In genomic region chr5:100158301-100158700, GRCm38 (mm10) we compare ENCODE assay signal across 8 mouse cellular contexts. TPM values are rescaled to one million over a fixed set of nuclear protein-coding genes. Genes with fewer than 3 reads are reported as not detected.
DNase-seq lines count a peak whose midpoint lies in the region; ATAC-seq and TF ChIP-seq lines count a peak whose summit lies in the region.

No protein-coding gene starts in this region.

- WGBS in forebrain, embryonic 12.5 days: 17% methylated on average over 13 of the region's 13 CpGs
- 10% methylated on average over 13 of the region's 13 CpGs for WGBS in neural tube, embryonic 15.5 days

- H3K4me2 ChIP-seq in forebrain, embryonic 12.5 days: peak overlapping the region; percentile 99
- peak overlapping the region; percentile 93 for H3K4me2 ChIP-seq in neural tube, embryonic 15.5 days

- no peaks in the 10 kb centered on the region for H3K9me3 ChIP-seq in forebrain, embryonic 12.5 days
- H3K9me3 ChIP-seq in neural tube, embryonic 15.5 days (replicated peaks): no peaks in the 10 kb centered on the region

- peak overlapping the region; percentile 85 for H3K9ac ChIP-seq in forebrain, embryonic 12.5 days
- H3K9ac ChIP-seq in neural tube, embryonic 15.5 days (replicated peaks): peak overlapping the region; percentile 79

- DNase-seq in testis, postnatal 14 days (ENCODE audit: low spot score): no peak
- DNase-seq in kidney, postnatal 14 days: peak; percentile 27
- no peak for DNase-seq in adrenal gland, postnatal 25 days
- DNase-seq in thymus, postnatal 4 days: no peak
- no peak for DNase-seq in layer of hippocampus, adult 8-10 months (ENCODE audit: low spot score in 2 of 2)

- peak overlapping the region; percentile 76 for H3K4me3 ChIP-seq in testis, adult 2 months (ENCODE audit: control insufficient read depth, low read depth, low read length)
- peak overlapping the region; percentile 85 for H3K4me3 ChIP-seq in forebrain, embryonic 12.5 days (replicated peaks)
- peak overlapping the region; percentile 86 for H3K4me3 ChIP-seq in neural tube, embryonic 15.5 days (replicated peaks)

- no peaks in the 10 kb centered on the region for H3K27me3 ChIP-seq in testis, adult 2 months (ENCODE audit: control insufficient read depth, insufficient read depth, low read length)
- peaks cover 42% of the 10 kb centered on the region for H3K27me3 ChIP-seq in forebrain, embryonic 12.5 days
- no peaks in the 10 kb centered on the region for H3K27me3 ChIP-seq in neural tube, embryonic 15.5 days (replicated peaks)

- peaks cover 5% of the 10 kb centered on the region for H3K4me1 ChIP-seq in testis, adult 2 months (ENCODE audit: control insufficient read depth, insufficient read depth, low read length)
- peaks cover 14% of the 10 kb centered on the region for H3K4me1 ChIP-seq in forebrain, embryonic 12.5 days
- H3K4me1 ChIP-seq in neural tube, embryonic 15.5 days: peaks cover 19% of the 10 kb centered on the region

- H3K27ac ChIP-seq in testis, adult 2 months (ENCODE audit: control insufficient read depth, insufficient read depth, low read depth, low read length): no peak overlapping the region
- no peak overlapping the region for H3K27ac ChIP-seq in forebrain, embryonic 12.5 days
- H3K27ac ChIP-seq in neural tube, embryonic 15.5 days (replicated peaks): 0 out of 2 replicates have a peak overlapping the region, but pooled peaks have one; percentile 73

- no peaks in the 10 kb centered on the region for H3K36me3 ChIP-seq in testis, adult 2 months (ENCODE audit: control insufficient read depth, insufficient read depth, low read length)
- no peaks in the 10 kb centered on the region for H3K36me3 ChIP-seq in forebrain, embryonic 12.5 days (replicated peaks)
- no peaks in the 10 kb centered on the region for H3K36me3 ChIP-seq in neural tube, embryonic 15.5 days

- no peak for ATAC-seq in forebrain, embryonic 12.5 days (ENCODE audit: low FRiP score)
- no peak; the same call in 1 of the 2 replicates for ATAC-seq in neural tube, embryonic 15.5 days (ENCODE audit: low FRiP score)

- TF ChIP-seq CTCF in testis, adult 2 months (IDR thresholded peaks at IDR 0.05; ENCODE audit: control insufficient read depth, insufficient read depth, insufficient replicate concordance, low read depth, low read length): no peak

- TF ChIP-seq POLR2A in testis, adult 2 months (IDR thresholded peaks at IDR 0.05; ENCODE audit: control insufficient read depth, low read depth, low read length): no peak

RNA-seq across cellular contexts. Expression of gene Tmem150c, which starts 1.3 kb away (rescaled TPM):
- 4.6 and 5.8 TPM in 2 replicates for polyA plus RNA-seq in testis, adult 2 months (2012; rRNA removed)
- polyA plus RNA-seq in forebrain, embryonic 12.5 days (2016; fragmentation: Nextera tagmentation; extraction: Ambion mirVana): 5.8 and 6.3 TPM in 2 replicates
- 29.1 and 35.0 TPM in 2 replicates for polyA plus RNA-seq in neural tube, embryonic 15.5 days (2015; fragmentation: Nextera tagmentation; extraction: Ambion mirVana)
- total RNA-seq in adrenal gland, postnatal 25 days (2021): 13.0 and 23.0 TPM in 2 replicates
- total RNA-seq in layer of hippocampus, adult 8-10 months (2022): 10 to 100 TPM; 61.3 to 73.4 (median 69.5) TPM
